13 mouse cellular contexts compared by ENCODE assay signal in the genomic region with DNA sequence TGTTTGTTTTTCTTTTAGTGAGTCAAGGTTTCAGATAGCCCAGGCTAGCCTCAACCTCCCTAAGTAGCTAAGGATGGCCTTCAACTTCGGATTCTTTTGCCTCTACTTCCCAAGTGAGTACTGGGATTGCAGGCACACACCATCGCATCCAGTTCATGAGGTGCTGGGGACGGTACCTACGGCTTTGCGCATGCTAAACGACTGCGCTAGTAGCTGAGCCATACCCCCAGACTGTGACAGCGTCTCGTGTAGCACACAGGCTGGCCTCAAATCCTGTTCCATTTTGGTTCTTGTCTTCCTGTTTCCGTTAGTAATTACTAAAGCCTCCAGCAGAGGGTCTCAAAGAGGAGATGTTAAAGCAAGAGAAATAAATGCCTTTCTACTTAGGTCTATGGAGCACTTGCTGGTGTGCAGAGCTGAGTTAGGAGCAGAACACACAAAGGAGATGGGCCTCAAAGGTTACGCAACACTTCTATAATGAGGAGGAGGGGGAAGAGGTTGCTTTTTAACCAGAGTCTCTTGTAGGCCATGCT.
DNase-seq lines count a peak whose midpoint lies in the region; ATAC-seq and TF ChIP-seq lines count a peak whose summit lies in the region.
"Had no signal": no experiment of that assay in that cellular context is flagged by ENCODE, and none has a peak within 500 bp of the region (broad histone marks: within the 10 kb centered on the region; RNA-seq: fewer than 3 reads in every experiment).

No protein-coding gene starts in this region.

- no peak overlapping the region for H3K9ac ChIP-seq in intestine, postnatal 0 days (ENCODE audit: low read depth, low read length)
- H3K9ac ChIP-seq in intestine, embryonic 16.5 days (ENCODE audit: low read depth, low read length): no peak overlapping the region
- no peak overlapping the region for H3K9ac ChIP-seq in neural tube, embryonic 11.5 days (ENCODE audit: low read length)
- H3K9ac ChIP-seq in neural tube, embryonic 15.5 days (replicated peaks): no peak overlapping the region
- no peak overlapping the region for H3K9ac ChIP-seq in hindbrain, embryonic 12.5 days
- H3K9ac ChIP-seq: embryonic facial prominence, embryonic 13.5 days; heart, embryonic 12.5 days had no signal

- no peak for DNase-seq in neural tube, embryonic 11.5 days (ENCODE audit: low spot score)
- DNase-seq in yolk sac, embryonic 10.5 days (ENCODE audit: low spot score): peak; percentile 33
- no peak for DNase-seq in adrenal gland, adult 18-20 months (ENCODE audit: low spot score in 2 of 2)
- no peak for DNase-seq in gastrocnemius, adult 18-20 months (ENCODE audit: low spot score)
- DNase-seq: cerebellum, adult 18-20 months; lung, adult 18-20 months; spleen, adult 18-20 months had no signal

- no peak overlapping the region for H3K27ac ChIP-seq in intestine, postnatal 0 days (ENCODE audit: low read depth, low read length)
- H3K27ac ChIP-seq in intestine, embryonic 16.5 days (ENCODE audit: low read length): no peak overlapping the region
- no peak overlapping the region for H3K27ac ChIP-seq in neural tube, embryonic 11.5 days (ENCODE audit: low read depth, low read length)
- H3K27ac ChIP-seq in neural tube, embryonic 15.5 days (replicated peaks): no peak overlapping the region
- H3K27ac ChIP-seq in hindbrain, embryonic 12.5 days: peak overlapping the region; percentile 82
- H3K27ac ChIP-seq: embryonic facial prominence, embryonic 13.5 days had no signal

- no peaks in the 10 kb centered on the region for H3K27me3 ChIP-seq in intestine, postnatal 0 days (replicated peaks; ENCODE audit: control insufficient read depth, insufficient read depth, low read length)
- H3K27me3 ChIP-seq in intestine, embryonic 16.5 days (replicated peaks; ENCODE audit: control insufficient read depth, insufficient read depth, low read length): no peaks in the 10 kb centered on the region
- peaks cover 3% of the 10 kb centered on the region for H3K27me3 ChIP-seq in neural tube, embryonic 11.5 days (ENCODE audit: control insufficient read depth, insufficient read depth, low read length)
- peaks cover 8% of the 10 kb centered on the region; the same call in 1 of the 2 replicates for H3K27me3 ChIP-seq in neural tube, embryonic 15.5 days (replicated peaks)
- peaks cover 7% of the 10 kb centered on the region for H3K27me3 ChIP-seq in hindbrain, embryonic 12.5 days
- H3K27me3 ChIP-seq: embryonic facial prominence, embryonic 13.5 days had no signal

- H3K36me3 ChIP-seq in intestine, postnatal 0 days (ENCODE audit: control insufficient read depth, insufficient read depth): no peaks in the 10 kb centered on the region
- H3K36me3 ChIP-seq in intestine, embryonic 16.5 days (ENCODE audit: control insufficient read depth, insufficient read depth, low read length): no peaks in the 10 kb centered on the region
- H3K36me3 ChIP-seq in neural tube, embryonic 11.5 days (ENCODE audit: control insufficient read depth, insufficient read depth, low read length): no peaks in the 10 kb centered on the region
- H3K36me3 ChIP-seq in neural tube, embryonic 15.5 days: no peaks in the 10 kb centered on the region
- no peaks in the 10 kb centered on the region for H3K36me3 ChIP-seq in hindbrain, embryonic 12.5 days
- H3K36me3 ChIP-seq: embryonic facial prominence, embryonic 13.5 days; heart, embryonic 12.5 days had no signal

- TF ChIP-seq CTCF in intestine, postnatal 0 days (IDR thresholded peaks at IDR 0.05; ENCODE audit: low read depth): peak; percentile 50

- ATAC-seq in intestine, postnatal 0 days: no peak
- ATAC-seq in intestine, embryonic 16.5 days: no peak
- peak; percentile 54; the same call in 1 of the 2 replicates for ATAC-seq in neural tube, embryonic 11.5 days (ENCODE audit: insufficient read depth, low FRiP score, low TSS enrichment)
- no peak for ATAC-seq in neural tube, embryonic 15.5 days (ENCODE audit: low FRiP score)
- ATAC-seq in hindbrain, embryonic 12.5 days (ENCODE audit: low FRiP score): peak; percentile 47

- H3K4me3 ChIP-seq in intestine, postnatal 0 days (ENCODE audit: low read depth, low read length): no peak overlapping the region
- H3K4me3 ChIP-seq in intestine, embryonic 16.5 days (ENCODE audit: low read length): no peak overlapping the region
- no peak overlapping the region for H3K4me3 ChIP-seq in neural tube, embryonic 11.5 days (ENCODE audit: low read depth, low read length)
- H3K4me3 ChIP-seq in neural tube, embryonic 15.5 days (replicated peaks): no peak overlapping the region
- no peak overlapping the region for H3K4me3 ChIP-seq in hindbrain, embryonic 12.5 days
- H3K4me3 ChIP-seq: embryonic facial prominence, embryonic 13.5 days; heart, embryonic 12.5 days had no signal

- H3K4me1 ChIP-seq in intestine, postnatal 0 days (replicated peaks; ENCODE audit: control insufficient read depth, insufficient read depth, low read length): 0 out of 2 replicates have a peak, but pooled peaks cover 5% of the 10 kb centered on the region
- H3K4me1 ChIP-seq in intestine, embryonic 16.5 days (ENCODE audit: control insufficient read depth, insufficient read depth, low read length): peaks cover 15% of the 10 kb centered on the region
- peaks cover 17% of the 10 kb centered on the region for H3K4me1 ChIP-seq in neural tube, embryonic 11.5 days (ENCODE audit: control insufficient read depth, insufficient read depth, low read length)
- peaks cover 57% of the 10 kb centered on the region for H3K4me1 ChIP-seq in neural tube, embryonic 15.5 days
- peaks cover 41% of the 10 kb centered on the region for H3K4me1 ChIP-seq in hindbrain, embryonic 12.5 days
- H3K4me1 ChIP-seq: heart, embryonic 12.5 days had no signal

- WGBS in intestine, postnatal 0 days: 77% methylated on average over 11 of the region's 11 CpGs
- 75% methylated on average over 11 of the region's 11 CpGs for WGBS in intestine, embryonic 16.5 days
- 62% methylated on average over 11 of the region's 11 CpGs for WGBS in neural tube, embryonic 11.5 days
- WGBS in neural tube, embryonic 15.5 days: 43% methylated on average over 11 of the region's 11 CpGs
- 62% methylated on average over 11 of the region's 11 CpGs for WGBS in hindbrain, embryonic 12.5 days

- no peak overlapping the region for H3K4me2 ChIP-seq in intestine, postnatal 0 days (replicated peaks; ENCODE audit: low read depth)
- no peak overlapping the region for H3K4me2 ChIP-seq in intestine, embryonic 16.5 days (ENCODE audit: low read depth, low read length)
- H3K4me2 ChIP-seq in neural tube, embryonic 11.5 days (ENCODE audit: low read depth): no peak overlapping the region
- H3K4me2 ChIP-seq in neural tube, embryonic 15.5 days: no peak overlapping the region
- no peak overlapping the region for H3K4me2 ChIP-seq in hindbrain, embryonic 12.5 days (replicated peaks)
- H3K4me2 ChIP-seq: embryonic facial prominence, embryonic 13.5 days; heart, embryonic 12.5 days had no signal

- no peaks in the 10 kb centered on the region for H3K9me3 ChIP-seq in intestine, postnatal 0 days (ENCODE audit: control insufficient read depth)
- H3K9me3 ChIP-seq in intestine, embryonic 16.5 days (ENCODE audit: control insufficient read depth, low read length): no peaks in the 10 kb centered on the region
- no peaks in the 10 kb centered on the region for H3K9me3 ChIP-seq in neural tube, embryonic 11.5 days (ENCODE audit: control insufficient read depth, low read length)
- H3K9me3 ChIP-seq in neural tube, embryonic 15.5 days (replicated peaks): no peaks in the 10 kb centered on the region
- H3K9me3 ChIP-seq in hindbrain, embryonic 12.5 days (replicated peaks): no peaks in the 10 kb centered on the region
- H3K9me3 ChIP-seq: embryonic facial prominence, embryonic 13.5 days; heart, embryonic 12.5 days had no signal

Comparison
In these comparisons a context has a peak if more than half of its experiments do, and no peak if none do; other contexts are left out.
1. ATAC-seq: peak in neural tube, embryonic 11.5 days (single experiment) and hindbrain, embryonic 12.5 days (single experiment); none in intestine, postnatal 0 days (single experiment), intestine, embryonic 16.5 days (single experiment) and neural tube, embryonic 15.5 days (single experiment).